Mouse (Mus musculus): ENCODE results near the gene Sema4g. TPM values are rescaled to one million over a fixed set of nuclear protein-coding genes. Genes with fewer than 3 reads are reported as not detected.

Sema4g gene
- total RNA-seq, 2 experiments from 2014 or later = 17.2 to 18.4 TPM

DNA sequence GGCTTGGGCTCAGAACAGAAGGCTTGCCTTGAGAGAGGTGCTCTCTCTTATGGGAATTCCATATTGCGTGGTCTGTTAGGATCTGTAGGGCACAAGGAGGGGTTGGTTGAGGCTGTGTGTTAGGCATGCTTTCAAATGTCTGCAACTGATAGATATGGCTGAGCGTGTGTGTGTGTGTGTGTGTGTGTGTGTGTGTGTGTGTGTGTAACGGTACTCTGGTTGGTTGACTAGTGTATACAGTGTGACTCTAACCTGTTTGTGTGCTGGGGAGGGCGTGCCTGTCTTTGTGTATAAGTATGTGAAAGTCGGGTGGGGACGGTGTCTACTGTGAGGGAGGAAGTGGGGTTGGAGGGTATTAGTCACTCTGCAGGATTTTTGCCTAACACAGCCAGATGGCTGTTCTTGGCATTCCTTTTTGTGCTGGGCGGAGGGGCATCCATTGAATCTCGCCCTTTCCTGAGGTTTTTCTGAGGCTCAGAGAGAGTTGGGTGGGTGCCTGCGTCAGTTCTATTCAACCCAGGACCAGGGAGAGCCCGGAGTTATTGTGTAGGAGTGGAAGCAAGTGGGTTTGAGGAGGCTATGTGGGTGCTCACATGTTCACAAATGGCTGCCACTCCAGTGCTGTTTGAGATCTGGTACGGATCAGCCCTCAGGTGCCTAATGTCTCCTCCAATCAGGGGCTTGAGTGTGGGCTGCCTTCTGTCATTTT, 59.2 kb downstream of the Sema4g start:
- peak; percentile 82 to 88 for DNase-seq (ENCODE audit: low spot score in 2 of 2)

DNA sequence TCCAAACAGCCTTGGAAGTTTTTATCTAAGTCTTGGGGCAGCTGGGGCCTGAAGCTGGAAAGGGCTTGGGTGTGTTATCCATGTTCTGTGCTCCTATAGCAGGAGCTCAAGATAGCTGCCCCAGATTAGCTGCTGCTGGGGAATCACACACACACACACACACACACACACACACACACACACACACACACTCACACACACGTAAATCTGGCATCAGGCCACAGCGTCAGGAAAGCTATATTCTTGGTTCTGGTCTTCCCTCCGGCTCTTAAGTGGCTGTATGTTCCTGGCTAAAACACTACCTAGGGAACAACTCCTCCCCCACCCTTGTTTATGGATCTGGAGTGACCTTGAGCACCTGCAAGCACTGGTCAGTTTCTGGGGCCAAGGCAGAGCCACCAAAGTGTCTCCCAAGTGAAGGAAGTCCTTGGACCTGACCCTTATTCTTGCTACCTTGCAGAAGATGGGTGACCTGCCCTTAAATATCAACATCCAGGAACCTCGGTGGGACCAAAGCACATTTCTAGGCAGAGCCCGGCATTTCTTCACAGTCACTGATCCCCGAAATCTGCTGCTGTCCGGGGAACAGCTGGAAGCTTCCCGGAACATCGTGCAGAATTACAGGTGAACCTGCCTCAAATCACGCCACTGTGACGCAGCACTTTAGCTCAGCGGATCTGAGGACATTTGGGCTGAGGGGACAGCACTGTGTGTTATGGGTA, 59.9 kb downstream of the Sema4g start:
- no peak for DNase-seq (ENCODE audit: low spot score in 2 of 2)

DNA sequence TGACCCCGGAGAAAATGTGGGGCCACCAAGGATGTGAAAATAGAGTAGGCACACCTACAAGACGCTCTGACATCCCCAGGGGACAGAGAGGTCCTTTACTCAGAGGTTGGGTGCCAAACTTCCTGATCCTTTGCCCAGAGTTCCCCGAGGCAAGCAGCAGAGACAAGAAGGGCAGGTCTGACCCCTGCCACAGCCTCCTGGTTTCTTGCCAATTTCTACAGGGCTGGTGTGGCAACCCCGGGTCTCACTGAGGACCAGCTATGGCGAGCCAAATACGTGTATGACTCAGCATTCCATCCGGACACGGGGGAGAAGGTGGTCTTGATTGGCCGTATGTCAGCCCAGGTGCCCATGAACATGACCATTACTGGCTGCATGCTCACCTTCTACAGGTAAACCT, 60.6 kb downstream of the Sema4g start:
- DNase-seq (ENCODE audit: low spot score in 2 of 2) = no peak

Other genes with a start within 250 kb of the Sema4g start
- under 1 TPM; 0.23 to 0.42 TPM for gene Pax2, start 233.1 kb upstream of the Sema4g start, total RNA-seq (2021)
- 10 to 100 TPM; 37.9 to 38.0 TPM for gene Slf2, start 58.0 kb upstream of the Sema4g start, total RNA-seq (2021)
- 10 to 100 TPM; 13.8 to 14.9 TPM for gene Twnk, start 16.6 kb downstream of the Sema4g start, total RNA-seq (2021)
- 10 to 100 TPM; 38.9 to 44.2 TPM for gene Mrpl43, start 17.3 kb downstream of the Sema4g start, total RNA-seq (2021)
- 10 to 100 TPM; 39.9 to 43.2 TPM for gene Lzts2, start 25.3 kb downstream of the Sema4g start, total RNA-seq (2021)
- gene Pdzd7, start 56.6 kb downstream of the Sema4g start, total RNA-seq (2021) = 1 to 10 TPM; 4.3 to 5.6 TPM
- gene Sfxn3, start 58.4 kb downstream of the Sema4g start, total RNA-seq (2021) = 100 to 1,000 TPM; 118 to 125 TPM
- 1 to 10 TPM; 6.7 to 7.3 TPM for gene Kazald1, start 86.1 kb downstream of the Sema4g start, total RNA-seq (2021)
- gene Tlx1, start 161.6 kb downstream of the Sema4g start, total RNA-seq (2021) = not detected
- not detected for gene Lbx1, start 246.7 kb downstream of the Sema4g start, total RNA-seq (2021)